Mouse (Mus musculus) ovary, postnatal 36 days (tissue): Measurements from ENCODE around the gene Vmn2r98.
"Not testable (repeated sequence)": the region's sequence is repeated elsewhere in the genome, so short reads cannot be mapped to it uniquely, and the experiment has no call there.

ENCODE experiments used
- DNase-seq: peaks from one replicate; pipeline ENCODE4 v3.0.0; 2022; ENCODE audit warnings: low spot score, mixed read lengths

The Vmn2r98 gene

GRCm38 (mm10) chr17:19053160-19053559 lies at the start of gene Vmn2r98:
Gene Vmn2r98 (plus strand): TSS chr17:19053460.
- not testable (repeated sequence) for DNase-seq

GRCm38 (mm10) chr17:19031441-19031840 lies 21.8 kb upstream of the Vmn2r98 start:
- not testable (repeated sequence) for DNase-seq

- no peak for DNase-seq
These were observed 21.3 kb upstream of the Vmn2r98 start for GRCm38 (mm10) chr17:19031962-19032361.

GRCm38 (mm10) chr17:19032721-19033120 lies 20.5 kb upstream of the Vmn2r98 start:
- DNase-seq = no peak
